Mouse (Mus musculus): ENCODE measurements around the gene Smim5. TPM values are rescaled to one million over a fixed set of nuclear protein-coding genes. Genes with fewer than 3 reads are reported as not detected.
A peak's percentile ranks its signal among the peaks of the same experiment; 100 is the strongest.

Gene Smim5
- polyA plus RNA-seq, 1 experiment from 2014 or later, result 3.9 TPM

DNA sequence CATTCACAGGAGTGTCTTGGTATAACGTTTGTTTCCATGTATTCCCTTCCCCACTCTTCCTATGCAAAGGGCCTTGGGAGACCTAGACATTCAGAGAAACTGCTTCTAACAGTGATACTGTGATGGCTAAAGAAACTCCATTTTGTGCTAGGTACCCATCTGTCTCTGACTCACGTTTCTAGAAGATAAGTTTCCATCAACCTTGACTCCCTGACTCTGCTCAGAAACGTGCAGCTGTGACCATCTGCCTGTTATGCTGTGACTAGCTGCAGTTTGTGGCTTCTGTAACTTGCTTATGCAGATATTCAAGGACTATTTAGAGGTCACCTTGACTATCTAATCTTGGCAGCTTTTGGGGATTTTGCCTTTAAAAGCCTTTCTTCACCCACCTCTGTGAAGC, 31.5 kb downstream of the Smim5 start:
- 81% methylated on average over 3 of the region's 3 CpGs for WGBS
- H3K4me2 ChIP-seq (ENCODE audit: low read length), result no peak overlapping the region
- H3K36me3 ChIP-seq (ENCODE audit: control insufficient read depth, insufficient read depth, low read length), result no peaks in the 10 kb centered on the region
- H3K4me3 ChIP-seq (ENCODE audit: low read length), result no peak overlapping the region
- no peak overlapping the region for H3K9ac ChIP-seq (ENCODE audit: low read depth, low read length)
- H3K27me3 ChIP-seq (replicated peaks; ENCODE audit: control insufficient read depth, insufficient read depth, low read length), result no peaks in the 10 kb centered on the region
- no peaks in the 10 kb centered on the region for H3K9me3 ChIP-seq (ENCODE audit: control insufficient read depth, low read length)
- ATAC-seq, result no peak
- peaks cover 25% of the 10 kb centered on the region for H3K4me1 ChIP-seq (ENCODE audit: control insufficient read depth, insufficient read depth, low read depth, low read length)
- H3K27ac ChIP-seq (ENCODE audit: low read depth, low read length), result no peak overlapping the region

- WGBS, result under 1% methylated on average over 28 of the region's 28 CpGs
- no peaks in the 10 kb centered on the region for H3K27me3 ChIP-seq (replicated peaks; ENCODE audit: control insufficient read depth, insufficient read depth, low read length)
- peak; percentile 100 for ATAC-seq
Measured at GRCm38 (mm10) chr11:115933108-115933746, 33.5 kb downstream of the Smim5 start, which contains the start of the genes Sap30bp and Recql5. Gene Sap30bp, plus strand, starts transcription at chr11:115933282. Gene Recql5, minus strand, starts transcription at chr11:115933477.

GRCm38 (mm10) chr11:115933747-115934110, 34.0 kb downstream of the Smim5 start:
- Histone ChIP-seq H3K36me3 (ENCODE audit: control insufficient read depth, insufficient read depth, low read length) (peaks cover 4% of the 10 kb centered on the region), H3K4me3 (ENCODE audit: low read length) (peak overlapping the region; percentile 97), H3K9ac (ENCODE audit: low read depth, low read length) (peak overlapping the region; percentile 88), H3K27me3 (replicated peaks; ENCODE audit: control insufficient read depth, insufficient read depth, low read length) (no peaks in the 10 kb centered on the region), H3K4me2 (ENCODE audit: low read length) (peak overlapping the region; percentile 94), H3K4me1 (ENCODE audit: control insufficient read depth, insufficient read depth, low read depth, low read length) (peaks cover 25% of the 10 kb centered on the region), H3K27ac (ENCODE audit: low read depth, low read length) (peak overlapping the region; percentile 67; the same call in 1 of the 2 replicates), H3K9me3 (ENCODE audit: control insufficient read depth, low read length) (no peaks in the 10 kb centered on the region)
- peak; percentile 77 for ATAC-seq
- under 1% methylated on average over 16 of the region's 16 CpGs for WGBS

More at GRCm38 (mm10) chr11:115933108-115933746, 33.5 kb downstream of the Smim5 start, which contains the start of the genes Sap30bp and Recql5:
- Histone ChIP-seq H3K27ac (ENCODE audit: low read depth, low read length) (peak within 1 kb of the TSS; percentile 67; the same call in 1 of the 2 replicates), H3K4me1 (ENCODE audit: control insufficient read depth, insufficient read depth, low read depth, low read length) (peaks cover 25% of the 10 kb centered on the region), H3K4me2 (ENCODE audit: low read length) (peak within 1 kb of the TSS; percentile 94), H3K9ac (ENCODE audit: low read depth, low read length) (peak within 1 kb of the TSS; percentile 88), H3K9me3 (ENCODE audit: control insufficient read depth, low read length) (no peaks in the 10 kb centered on the region), H3K4me3 (ENCODE audit: low read length) (peak within 1 kb of the TSS; percentile 97), H3K36me3 (ENCODE audit: control insufficient read depth, insufficient read depth, low read length) (peaks cover 3% of the 10 kb centered on the region)

- Histone ChIP-seq H3K4me2 (ENCODE audit: low read length) (no peak overlapping the region), H3K4me3 (ENCODE audit: low read length) (no peak overlapping the region), H3K9me3 (ENCODE audit: control insufficient read depth, low read length) (no peaks in the 10 kb centered on the region), H3K27ac (ENCODE audit: low read depth, low read length) (no peak overlapping the region), H3K36me3 (ENCODE audit: control insufficient read depth, insufficient read depth, low read length) (peaks cover 17% of the 10 kb centered on the region), H3K27me3 (replicated peaks; ENCODE audit: control insufficient read depth, insufficient read depth, low read length) (no peaks in the 10 kb centered on the region), H3K9ac (ENCODE audit: low read depth, low read length) (no peak overlapping the region), H3K4me1 (ENCODE audit: control insufficient read depth, insufficient read depth, low read depth, low read length) (peaks cover 7% of the 10 kb centered on the region)
- 41% methylated on average over 6 of the region's 6 CpGs for WGBS
- no peak for ATAC-seq
Measured at GRCm38 (mm10) chr11:115939690-115940329, 40.0 kb downstream of the Smim5 start.

DNA sequence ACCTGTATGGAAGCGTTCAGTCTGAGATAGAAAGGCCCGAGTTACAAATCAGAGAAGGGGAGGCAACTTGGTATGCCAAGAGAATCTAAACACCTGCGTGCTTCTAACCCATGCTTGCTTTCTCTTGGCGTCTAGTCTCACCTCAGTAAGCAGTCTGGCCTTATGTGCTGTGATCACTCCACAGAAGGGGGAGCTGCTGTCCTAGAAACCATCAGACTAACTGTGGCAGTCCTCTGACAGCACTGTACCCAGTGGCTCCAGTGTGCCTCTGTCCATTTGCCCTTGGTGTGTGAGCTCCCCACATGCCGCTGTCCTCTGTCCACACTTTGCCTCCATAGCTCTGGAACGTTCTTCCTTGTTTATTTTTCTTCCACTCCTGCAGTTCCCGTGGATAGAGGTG, 42.2 kb downstream of the Smim5 start:
- no peak overlapping the region for H3K4me2 ChIP-seq (ENCODE audit: low read length)
- 88% methylated on average over 7 of the region's 7 CpGs for WGBS

GRCm38 (mm10) chr11:115945247-115945646, 45.5 kb downstream of the Smim5 start:
- Histone ChIP-seq H3K4me3 (ENCODE audit: low read length) (no peak overlapping the region), H3K4me2 (ENCODE audit: low read length) (no peak overlapping the region), H3K9ac (ENCODE audit: low read depth, low read length) (no peak overlapping the region), H3K9me3 (ENCODE audit: control insufficient read depth, low read length) (no peaks in the 10 kb centered on the region), H3K36me3 (ENCODE audit: control insufficient read depth, insufficient read depth, low read length) (peaks cover 18% of the 10 kb centered on the region), H3K27ac (ENCODE audit: low read depth, low read length) (no peak overlapping the region), H3K4me1 (ENCODE audit: control insufficient read depth, insufficient read depth, low read depth, low read length) (no peaks in the 10 kb centered on the region; the same call in 1 of the 2 replicates), H3K27me3 (replicated peaks; ENCODE audit: control insufficient read depth, insufficient read depth, low read length) (no peaks in the 10 kb centered on the region)
- WGBS, result 93% methylated on average over 8 of the region's 8 CpGs
- no peak for ATAC-seq

More for the DNA sequence above, 42.2 kb downstream of the Smim5 start:
- Histone ChIP-seq H3K27me3 (replicated peaks; ENCODE audit: control insufficient read depth, insufficient read depth, low read length) (no peaks in the 10 kb centered on the region), H3K27ac (ENCODE audit: low read depth, low read length) (no peak overlapping the region), H3K36me3 (ENCODE audit: control insufficient read depth, insufficient read depth, low read length) (peaks cover 22% of the 10 kb centered on the region), H3K4me1 (ENCODE audit: control insufficient read depth, insufficient read depth, low read depth, low read length) (no peaks in the 10 kb centered on the region), H3K4me3 (ENCODE audit: low read length) (no peak overlapping the region), H3K9ac (ENCODE audit: low read depth, low read length) (no peak overlapping the region), H3K9me3 (ENCODE audit: control insufficient read depth, low read length) (no peaks in the 10 kb centered on the region)
- ATAC-seq, result no peak

DNA sequence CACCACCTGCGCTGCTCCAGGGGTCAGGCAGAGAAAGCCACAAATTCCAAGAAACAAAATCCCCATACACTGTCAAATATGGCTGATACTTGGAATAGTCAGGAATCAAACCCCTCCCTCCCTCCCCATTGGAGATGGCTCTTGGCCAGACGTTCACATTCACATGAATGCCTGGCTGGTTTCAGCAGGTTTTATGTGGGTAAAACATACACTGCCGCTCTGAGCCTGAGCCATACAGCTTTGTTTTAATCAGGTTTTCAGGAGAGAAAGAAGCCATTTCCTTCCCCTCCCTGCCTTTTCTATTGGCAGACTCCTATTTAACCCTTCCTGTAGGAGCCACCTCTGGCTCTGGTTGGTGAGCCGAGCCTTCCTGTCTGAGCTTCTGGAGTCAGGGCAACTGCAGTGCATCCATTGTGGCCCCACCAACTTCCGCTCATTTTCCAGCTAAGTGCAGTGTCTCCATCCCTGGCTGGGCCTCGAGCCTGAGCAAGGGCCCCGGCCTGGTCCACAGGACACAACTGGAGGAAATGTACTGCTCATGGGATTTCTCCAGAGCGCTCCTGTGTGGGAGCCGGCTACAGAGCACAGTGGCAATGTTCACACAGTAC, 46.6 kb downstream of the Smim5 start:
- H3K27ac ChIP-seq (ENCODE audit: low read depth, low read length), result peak overlapping the region; percentile 39
- 78% methylated on average over 9 of the region's 9 CpGs for WGBS

DNA sequence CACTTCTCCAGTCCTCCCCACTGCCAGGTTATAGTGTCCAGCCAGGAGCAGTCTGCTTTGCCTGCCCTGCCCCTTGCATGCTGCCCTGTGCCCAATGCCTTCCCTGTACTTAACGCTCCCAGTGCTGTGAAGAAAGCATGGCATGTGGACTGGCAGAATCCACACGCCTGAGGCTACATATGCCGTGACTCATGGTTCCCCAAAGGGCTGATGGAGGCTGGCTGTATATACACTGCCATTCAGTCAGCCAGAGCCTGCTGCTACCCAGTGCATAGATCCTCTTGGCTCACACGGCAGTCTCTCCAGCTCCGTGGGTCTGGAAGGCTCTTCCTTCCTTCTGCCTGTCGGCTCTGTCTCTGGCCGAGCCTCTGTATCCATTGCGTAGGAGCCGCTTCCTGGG, 48.5 kb downstream of the Smim5 start:
- Histone ChIP-seq H3K27ac (ENCODE audit: low read depth, low read length) (no peak overlapping the region), H3K27me3 (replicated peaks; ENCODE audit: control insufficient read depth, insufficient read depth, low read length) (no peaks in the 10 kb centered on the region), H3K36me3 (ENCODE audit: control insufficient read depth, insufficient read depth, low read length) (peaks cover 7% of the 10 kb centered on the region; the same call in 1 of the 2 replicates)

More for the DNA sequence above, 46.6 kb downstream of the Smim5 start:
- Histone ChIP-seq H3K27me3 (replicated peaks; ENCODE audit: control insufficient read depth, insufficient read depth, low read length) (no peaks in the 10 kb centered on the region), H3K9ac (ENCODE audit: low read depth, low read length) (peak overlapping the region; percentile 17; the same call in 1 of the 2 replicates), H3K4me3 (ENCODE audit: low read length) (no peak overlapping the region), H3K36me3 (ENCODE audit: control insufficient read depth, insufficient read depth, low read length) (peaks cover 12% of the 10 kb centered on the region), H3K4me2 (ENCODE audit: low read length) (no peak overlapping the region), H3K4me1 (ENCODE audit: control insufficient read depth, insufficient read depth, low read depth, low read length) (no peaks in the 10 kb centered on the region; the same call in 1 of the 2 replicates), H3K9me3 (ENCODE audit: control insufficient read depth, low read length) (no peaks in the 10 kb centered on the region)
- ATAC-seq, result no peak

DNA sequence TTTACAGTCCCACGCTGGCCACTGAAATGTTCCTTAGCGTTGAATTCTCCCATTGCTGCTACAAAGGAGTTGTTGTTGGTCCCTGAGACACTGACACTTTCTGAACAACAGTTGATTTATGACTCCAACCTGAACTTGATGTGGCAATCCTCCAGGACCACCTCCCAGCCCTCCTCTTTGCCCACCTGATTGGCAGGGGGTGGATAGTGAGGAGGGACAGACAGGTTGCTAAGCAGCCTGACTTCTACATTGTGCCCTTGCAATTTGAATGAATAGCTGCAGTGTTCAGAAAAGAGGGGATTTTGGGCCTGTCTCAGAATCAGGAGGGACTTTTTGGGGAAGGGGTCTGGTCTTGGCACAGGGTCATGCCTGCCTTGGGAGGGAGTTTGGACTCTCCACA, 51.0 kb downstream of the Smim5 start:
- H3K4me2 ChIP-seq (ENCODE audit: low read length), result no peak overlapping the region
- H3K36me3 ChIP-seq (ENCODE audit: control insufficient read depth, insufficient read depth, low read length), result peaks cover 5% of the 10 kb centered on the region
- H3K9ac ChIP-seq (ENCODE audit: low read depth, low read length), result no peak overlapping the region
- H3K27ac ChIP-seq (ENCODE audit: low read depth, low read length), result peak overlapping the region; percentile 67
- peaks cover 4% of the 10 kb centered on the region; the same call in 1 of the 2 replicates for H3K4me1 ChIP-seq (ENCODE audit: control insufficient read depth, insufficient read depth, low read depth, low read length)
- no peaks in the 10 kb centered on the region for H3K27me3 ChIP-seq (replicated peaks; ENCODE audit: control insufficient read depth, insufficient read depth, low read length)
- no peaks in the 10 kb centered on the region for H3K9me3 ChIP-seq (ENCODE audit: control insufficient read depth, low read length)
- WGBS, result 87% methylated on average over 2 of the region's 2 CpGs
- peak; percentile 82 for ATAC-seq
- no peak overlapping the region for H3K4me3 ChIP-seq (ENCODE audit: low read length)

More for the DNA sequence above, 48.5 kb downstream of the Smim5 start:
- Histone ChIP-seq H3K4me3 (ENCODE audit: low read length) (no peak overlapping the region), H3K4me2 (ENCODE audit: low read length) (no peak overlapping the region), H3K9ac (ENCODE audit: low read depth, low read length) (no peak overlapping the region), H3K4me1 (ENCODE audit: control insufficient read depth, insufficient read depth, low read depth, low read length) (no peaks in the 10 kb centered on the region; the same call in 1 of the 2 replicates), H3K9me3 (ENCODE audit: control insufficient read depth, low read length) (no peaks in the 10 kb centered on the region)
- WGBS, result 79% methylated on average over 9 of the region's 9 CpGs
- ATAC-seq, result no peak

All from hindbrain, embryonic 16.5 days (tissue).